Mouse (Mus musculus) naive thymus-derived CD4-positive, alpha-beta T cell, adult 5 months (primary cell): ENCODE measurements around the gene Fam241b. TPM values are rescaled to one million over a fixed set of nuclear protein-coding genes. Genes with fewer than 3 reads are reported as not detected.

Source experiments
- polyA plus RNA-seq: library from polyadenylated mRNA; unstranded; fragments of 100-300 nt; shearing (Covaris generic); gene quantifications from one replicate; pipeline ENCODE4 v1.2.1, GENCODE M21; 2017

Fam241b gene
- polyA plus RNA-seq, result not detected

GRCm38 (mm10) chr10:62143820-62144219 is at the start of gene Fam241b:
Gene Fam241b (minus strand): TSS chr10:62143920.

GRCm38 (mm10) chr10:62132691-62133281 is 10.9 kb downstream of the Fam241b start, which contains the start of gene Neurog3:
Gene Neurog3 (plus strand): TSS chr10:62133090.

Other genes starting within 250 kb of the Fam241b start
- not detected for gene Col13a1, start 164.8 kb downstream of the Fam241b start, polyA plus RNA-seq
- not detected for gene Neurog3, start 10.8 kb downstream of the Fam241b start, polyA plus RNA-seq
- gene Tspan15, start 87.3 kb upstream of the Fam241b start, polyA plus RNA-seq, result not detected
- gene Tacr2, start 108.5 kb upstream of the Fam241b start, polyA plus RNA-seq, result not detected
- 83.3 TPM for gene Hk1, start 236.0 kb upstream of the Fam241b start, polyA plus RNA-seq